Mouse (Mus musculus) olfactory bulb, adult 2 months (tissue): Measurements from ENCODE around the gene Gm10490. TPM values are rescaled to one million over a fixed set of nuclear protein-coding genes. Genes with fewer than 3 reads are reported as not detected.

ENCODE experiments used
- H3K27ac ChIP-seq: fragments of 200-500 bp; 2 replicates; pipeline ENCODE4 v1.5.1; 2012; ENCODE audit warnings: low read depth, low read length; ENCODE audit not compliant: insufficient read depth
- H3K4me1 ChIP-seq: fragments of 200-500 bp; 2 replicates; pipeline ENCODE4 v1.6.1; 2012; ENCODE audit warnings: low read length; ENCODE audit not compliant: control insufficient read depth, insufficient read depth
- H3K4me3 ChIP-seq: fragments of 200-500 bp; 2 replicates; pipeline ENCODE4 v1.5.1; 2012; ENCODE audit warnings: mild to moderate bottlenecking, low read depth, low read length, moderate library complexity; ENCODE audit not compliant: insufficient read depth
- CTCF ChIP-seq: fragments of 200-500 bp; IDR thresholded peaks from 2 replicates; pipeline ENCODE4 v1.5.1; 2012; ENCODE audit warnings: low read depth, mild to moderate bottlenecking, low read length, moderate library complexity; ENCODE audit not compliant: insufficient read depth
- POLR2A ChIP-seq: fragments of 200-500 bp; IDR thresholded peaks from 2 replicates; pipeline ENCODE4 v1.6.1; 2012; ENCODE audit warnings: mild to moderate bottlenecking, low read depth, low read length, moderate library complexity; ENCODE audit not compliant: insufficient read depth
- WGBS: fragments of 180-500 bp; shearing (Covaris S2); methylation state at CpG from one replicate; pipeline ENCODE4 v1.1.7; 2018; 5-methylcytosine and 5-hydroxymethylcytosine counted together
- polyA plus RNA-seq: library from polyadenylated mRNA; stranded (reverse); fragments of >200 nt; gene quantifications from 2 replicates; pipeline ENCODE4 v1.2.4, GENCODE M21; 2012; ENCODE audit warnings: low replicate concordance; ENCODE audit not compliant: missing spikeins, insufficient read depth, insufficient read length

The Gm10490 gene
- polyA plus RNA-seq, 1 experiment, result not detected

DNA sequence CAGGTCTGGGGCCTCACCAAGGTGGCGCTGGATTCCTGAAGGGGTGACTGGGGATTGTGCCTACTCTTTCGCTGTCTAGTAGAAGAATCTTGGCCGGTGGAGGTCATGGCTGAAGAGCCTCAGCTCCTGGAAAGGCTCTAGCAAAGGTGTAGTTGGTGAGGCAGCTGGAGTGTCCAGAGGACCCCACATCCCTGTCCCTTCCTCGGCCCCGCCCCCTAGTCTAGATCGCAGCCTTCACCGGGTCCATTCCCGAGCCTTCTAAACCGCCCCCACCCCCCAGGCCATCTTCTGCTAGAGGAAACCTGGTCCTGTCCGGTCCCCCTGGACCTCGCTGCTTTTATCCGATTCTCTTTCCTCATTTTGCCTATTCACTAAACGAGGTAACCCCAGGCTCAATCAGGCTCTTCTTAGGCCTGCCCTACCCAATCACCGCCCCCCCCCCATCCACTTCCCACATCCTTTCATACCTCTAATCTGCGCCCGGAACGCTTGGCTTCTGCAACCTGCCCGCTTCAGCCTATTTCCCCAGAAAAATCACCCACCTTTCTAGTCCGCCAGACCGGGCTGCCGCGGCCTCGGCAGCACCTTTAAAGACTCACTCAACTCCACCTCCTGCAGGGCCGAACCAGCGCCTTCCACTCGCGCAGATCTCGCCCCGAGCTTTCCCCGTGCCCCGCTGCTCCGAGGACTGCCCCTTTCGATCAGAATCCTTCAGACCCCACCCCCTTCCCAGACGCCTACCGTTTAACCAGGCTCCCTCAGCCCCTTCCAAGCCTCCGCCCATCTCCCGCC lies 38.0 kb downstream of the Gm10490 start, which contains the start of gene Hdac6:
Gene Hdac6, minus strand, starts transcription at position 782 of the 792 bp plus-strand sequence.
- Histone ChIP-seq H3K4me3 (peak within 1 kb of the TSS; percentile 58), H3K4me1 (peaks cover 8% of the 10 kb centered on the region), H3K27ac (peak within 1 kb of the TSS; percentile 90)
- TF ChIP-seq CTCF (no peak), POLR2A (peak; percentile 55; the same call in 1 of the 2 replicates)
- WGBS, result 22% methylated on average over 37 of the region's 37 CpGs

GRCm38 (mm10) chrX:7947900-7948492 lies 38.7 kb downstream of the Gm10490 start:
- 11% methylated on average over 38 of the region's 38 CpGs for WGBS
- H3K27ac ChIP-seq, result peak overlapping the region; percentile 90
- H3K4me3 ChIP-seq, result peak overlapping the region; percentile 58
- peaks cover 8% of the 10 kb centered on the region for H3K4me1 ChIP-seq
- TF ChIP-seq CTCF (no peak), POLR2A (no peak)

GRCm38 (mm10) chrX:7950091-7950490 lies 40.7 kb downstream of the Gm10490 start:
- Histone ChIP-seq H3K27ac (no peak overlapping the region), H3K4me3 (no peak overlapping the region), H3K4me1 (peaks cover 8% of the 10 kb centered on the region)
- TF ChIP-seq CTCF, result no peak
- no peak for TF ChIP-seq POLR2A
- 91% methylated on average over 7 of the region's 7 CpGs for WGBS

- WGBS, result 92% methylated on average over 9 of the region's 9 CpGs
- H3K4me3 ChIP-seq, result no peak overlapping the region
- H3K4me1 ChIP-seq, result no peaks in the 10 kb centered on the region
- TF ChIP-seq POLR2A (no peak), CTCF (no peak)
- no peak overlapping the region for H3K27ac ChIP-seq
These were observed 49.5 kb downstream of the Gm10490 start for GRCm38 (mm10) chrX:7958868-7959267.

Other genes starting within 250 kb of the Gm10490 start
- gene Plp2, start 238.2 kb upstream of the Gm10490 start, polyA plus RNA-seq, result not detected in 2 replicates
- gene Magix, start 228.3 kb upstream of the Gm10490 start, polyA plus RNA-seq, result not detected in 2 replicates
- not detected in 2 replicates for gene Gpkow, start 212.4 kb upstream of the Gm10490 start, polyA plus RNA-seq
- gene Wdr45, start 195.2 kb upstream of the Gm10490 start, polyA plus RNA-seq, result not detected in 2 replicates
- gene Gm45208, start 187.3 kb upstream of the Gm10490 start, polyA plus RNA-seq, result not detected in 2 replicates
- gene Praf2, start 181.1 kb upstream of the Gm10490 start, polyA plus RNA-seq, result not detected in 2 replicates
- gene Ccdc120, start 158.6 kb upstream of the Gm10490 start, polyA plus RNA-seq, result not detected in 2 replicates
- gene Tfe3, start 147.0 kb upstream of the Gm10490 start, polyA plus RNA-seq, result not detected in 2 replicates
- gene Gripap1, start 119.8 kb upstream of the Gm10490 start, polyA plus RNA-seq, result 96.6 TPM in 1 of 2 replicates, not detected in the other
- gene Kcnd1, start 87.3 kb upstream of the Gm10490 start, polyA plus RNA-seq, result not detected in 2 replicates
- not detected in 2 replicates for gene Otud5, start 68.2 kb upstream of the Gm10490 start, polyA plus RNA-seq
- not detected in 2 replicates for gene Pim2, start 31.3 kb upstream of the Gm10490 start, polyA plus RNA-seq
- gene Slc35a2, start 25.5 kb upstream of the Gm10490 start, polyA plus RNA-seq, result not detected in 2 replicates
- not detected in 2 replicates for gene Pqbp1, start 10.3 kb upstream of the Gm10490 start, polyA plus RNA-seq
- not detected in 2 replicates for gene Timm17b, start 10.2 kb upstream of the Gm10490 start, polyA plus RNA-seq
- not detected in 2 replicates for gene Gm10491, start 1.7 kb upstream of the Gm10490 start, polyA plus RNA-seq
- not detected in 2 replicates for gene Pcsk1n, start 10.3 kb downstream of the Gm10490 start, polyA plus RNA-seq
- not detected in 2 replicates for gene Eras, start 19.1 kb downstream of the Gm10490 start, polyA plus RNA-seq
- not detected in 2 replicates for gene Hdac6, start 38.3 kb downstream of the Gm10490 start, polyA plus RNA-seq
- not detected in 2 replicates for gene Gata1, start 68.5 kb downstream of the Gm10490 start, polyA plus RNA-seq
- not detected in 2 replicates for gene Glod5, start 109.0 kb downstream of the Gm10490 start, polyA plus RNA-seq
- not detected in 2 replicates for gene Suv39h1, start 165.2 kb downstream of the Gm10490 start, polyA plus RNA-seq
- gene Was, start 181.0 kb downstream of the Gm10490 start, polyA plus RNA-seq, result not detected in 2 replicates
- 69.5 TPM in 1 of 2 replicates, not detected in the other for gene Wdr13, start 223.3 kb downstream of the Gm10490 start, polyA plus RNA-seq
- gene Rbm3, start 236.3 kb downstream of the Gm10490 start, polyA plus RNA-seq, result 332 TPM in 1 of 2 replicates, not detected in the other